Mouse (Mus musculus) inflammation-experienced regulatory T-cells, adult 16 weeks (primary cell): ENCODE results near the gene Tas2r103. TPM values are rescaled to one million over a fixed set of nuclear protein-coding genes. Genes with fewer than 3 reads are reported as not detected.

Experiments
- polyA plus RNA-seq: library from polyadenylated mRNA; unstranded; fragments of 100-300 nt; shearing (Covaris generic); gene quantifications from one replicate; pipeline ENCODE4 v1.2.1, GENCODE M21; 2017

Gene Tas2r103
- not detected for polyA plus RNA-seq

DNA sequence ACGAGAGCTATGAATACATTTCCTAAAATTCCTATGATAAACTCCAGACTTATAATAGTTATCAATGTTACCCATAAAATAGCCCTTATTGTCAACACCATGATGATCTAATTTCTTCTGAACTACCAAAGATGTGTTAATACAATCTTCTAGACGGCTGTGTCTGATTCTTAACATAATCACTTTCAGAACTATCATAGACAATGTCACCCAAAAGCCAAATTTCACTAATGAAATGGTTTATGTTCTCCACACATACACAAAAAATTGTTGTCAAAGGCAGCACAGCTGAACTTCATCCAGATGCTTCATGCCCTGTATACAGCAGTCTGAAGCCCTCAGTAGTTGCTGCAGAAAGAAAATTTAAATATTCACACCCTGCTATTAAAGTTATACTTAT, at the start of gene Tas2r103:
Tas2r103 (minus strand) TSS at position 101 of the 400 bp plus-strand sequence.

DNA sequence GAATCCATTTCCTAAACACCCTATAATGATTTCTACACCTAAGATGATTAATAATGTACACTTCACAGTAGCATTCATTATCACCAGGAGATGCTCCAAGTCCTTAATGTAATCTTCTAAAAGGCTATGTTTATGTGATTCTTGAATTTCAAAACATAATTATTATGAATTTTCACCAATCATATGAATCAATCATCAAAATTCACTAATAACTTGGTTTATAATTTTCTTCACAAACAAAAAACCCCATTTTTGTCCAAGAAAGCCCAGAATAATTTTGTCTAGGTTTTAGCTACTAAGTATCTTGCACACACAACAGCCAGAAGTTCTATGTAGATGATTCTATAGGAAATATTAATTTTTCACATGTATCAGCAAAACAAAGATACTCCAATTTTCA, 18.8 kb upstream of the Tas2r103 start, which contains the start of gene Tas2r140:
Tas2r140 (minus strand) TSS at position 101 of the 400 bp plus-strand sequence.

Other genes starting within 250 kb of the Tas2r103 start
- gene Tas2r117, start 234.3 kb downstream of the Tas2r103 start, polyA plus RNA-seq: not detected
- not detected for gene Tas2r123, start 190.0 kb downstream of the Tas2r103 start, polyA plus RNA-seq
- gene Tas2r116, start 181.7 kb downstream of the Tas2r103 start, polyA plus RNA-seq: not detected
- not detected for gene Tas2r110, start 169.1 kb downstream of the Tas2r103 start, polyA plus RNA-seq
- not detected for gene Tas2r113, start 144.1 kb downstream of the Tas2r103 start, polyA plus RNA-seq
- not detected for gene Tas2r125, start 127.5 kb downstream of the Tas2r103 start, polyA plus RNA-seq
- not detected for gene Tas2r129, start 86.0 kb downstream of the Tas2r103 start, polyA plus RNA-seq
- gene Tas2r131, start 79.2 kb downstream of the Tas2r103 start, polyA plus RNA-seq: not detected
- not detected for gene Tas2r109, start 56.1 kb downstream of the Tas2r103 start, polyA plus RNA-seq
- gene Tas2r140, start 18.7 kb upstream of the Tas2r103 start, polyA plus RNA-seq: not detected
- 11.4 TPM for gene Smim10l1, start 67.8 kb upstream of the Tas2r103 start, polyA plus RNA-seq